Mouse (Mus musculus) embryonic facial prominence, embryonic 12.5 days (tissue): ENCODE measurements around the gene Plac1. TPM values are rescaled to one million over a fixed set of nuclear protein-coding genes. Genes with fewer than 3 reads are reported as not detected.
A peak's percentile ranks its signal among the peaks of the same experiment; 100 is the strongest.

Experiments used
- ATAC-seq: fragments of 200-750 bp; cut with Nextera tagmentation; 2 replicates; pipeline ENCODE4 v1.8.0; 2017; ENCODE audit not compliant: insufficient number of reproducible peaks, insufficient read depth, low FRiP score, low TSS enrichment
- H3K27ac ChIP-seq: fragments of 300-500 bp; sonication (generic); 2 replicates; pipeline ENCODE4 v1.5.1; 2016; ENCODE audit warnings: mild to moderate bottlenecking
- H3K27me3 ChIP-seq: fragments of 300-500 bp; sonication (generic); 2 replicates; pipeline ENCODE4 v1.6.1; 2016; ENCODE audit warnings: mild to moderate bottlenecking, moderate library complexity
- H3K36me3 ChIP-seq: fragments of 300-500 bp; sonication (generic); 2 replicates; pipeline ENCODE4 v1.6.1; 2016; ENCODE audit warnings: mild to moderate bottlenecking
- H3K4me1 ChIP-seq: fragments of 300-500 bp; sonication (generic); 2 replicates; pipeline ENCODE4 v1.6.1; 2016
- H3K4me2 ChIP-seq: fragments of 300-500 bp; sonication (generic); replicated peaks from 2 replicates; pipeline ENCODE4 v1.6.1; 2016; ENCODE audit warnings: mild to moderate bottlenecking, moderate library complexity
- H3K4me3 ChIP-seq: fragments of 300-500 bp; sonication (generic); 2 replicates; pipeline ENCODE4 v1.5.1; 2016; ENCODE audit warnings: mild to moderate bottlenecking
- H3K9ac ChIP-seq: fragments of 300-500 bp; sonication (generic); 2 replicates; pipeline ENCODE4 v1.6.1; 2016; ENCODE audit warnings: mild to moderate bottlenecking, moderate library complexity
- H3K9me3 ChIP-seq: fragments of 300-500 bp; sonication (generic); 2 replicates; pipeline ENCODE4 v1.6.1; 2016; ENCODE audit warnings: mild to moderate bottlenecking, moderate library complexity
- WGBS: fragments of 180-500 bp; shearing (Covaris S2); methylation state at CpG from one replicate; pipeline ENCODE4 v1.1.7; 2016; 5-methylcytosine and 5-hydroxymethylcytosine counted together
- polyA plus RNA-seq: library from polyadenylated mRNA; unstranded; fragments of >200 nt; fragmentation: Nextera tagmentation; extraction: Ambion mirVana; gene quantifications from 2 replicates; pipeline ENCODE4 v1.2.1, GENCODE M21; 2016

Plac1 gene
- polyA plus RNA-seq, 1 experiment from 2014 or later = 10.0 TPM

DNA sequence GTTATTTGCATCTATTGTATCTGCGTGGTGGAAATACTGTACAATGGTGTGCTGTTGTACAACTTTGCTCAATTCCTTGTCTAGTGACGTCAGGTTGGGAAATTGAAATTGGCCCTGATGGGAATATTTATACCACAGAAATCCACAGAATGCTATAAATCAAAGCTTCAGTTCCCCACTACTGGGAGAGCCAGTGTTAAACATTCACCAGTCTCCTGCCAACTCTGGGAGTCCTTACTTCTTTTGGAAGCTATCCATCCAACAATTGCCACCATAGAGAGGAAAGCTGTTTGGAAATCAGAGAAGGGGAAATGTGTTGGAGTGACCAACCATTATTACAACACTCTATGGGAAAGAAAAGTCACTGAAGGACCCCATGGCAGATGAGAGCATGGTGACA lies 100.3 kb downstream of the Plac1 start:
- H3K4me3 ChIP-seq = no peak overlapping the region
- 84% methylated on average over 2 of the region's 2 CpGs for WGBS
- H3K36me3 ChIP-seq = no peaks in the 10 kb centered on the region
- H3K9me3 ChIP-seq = no peaks in the 10 kb centered on the region
- H3K27me3 ChIP-seq = no peaks in the 10 kb centered on the region
- no peak overlapping the region for H3K4me2 ChIP-seq
- H3K27ac ChIP-seq = no peak overlapping the region
- no peak overlapping the region for H3K9ac ChIP-seq
- ATAC-seq = no peak
- H3K4me1 ChIP-seq = no peaks in the 10 kb centered on the region

DNA sequence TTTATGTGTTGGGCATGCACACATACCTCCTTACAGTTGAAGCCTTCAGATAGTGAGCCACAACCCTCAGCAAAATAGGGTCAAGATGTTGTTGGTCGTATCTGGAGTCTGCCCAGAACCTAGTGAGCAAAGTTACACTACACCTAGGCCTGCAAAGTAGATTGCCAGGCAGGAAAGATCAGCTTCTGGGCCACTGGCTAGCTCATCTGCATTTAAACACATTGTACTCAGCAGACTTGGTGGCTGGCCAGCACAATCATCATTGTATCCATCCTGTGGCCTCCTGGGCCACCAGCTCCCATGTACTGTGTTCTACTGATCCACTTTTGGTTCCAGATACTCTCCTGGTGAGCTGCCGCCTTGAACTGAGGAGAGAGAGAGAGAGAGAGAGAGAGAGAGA lies 102.8 kb downstream of the Plac1 start:
- no peak for ATAC-seq
- WGBS = 79% methylated on average over 2 of the region's 2 CpGs
- Histone ChIP-seq H3K4me1 (no peaks in the 10 kb centered on the region), H3K4me3 (no peak overlapping the region), H3K4me2 (no peak overlapping the region), H3K9ac (no peak overlapping the region), H3K27me3 (no peaks in the 10 kb centered on the region), H3K27ac (no peak overlapping the region), H3K36me3 (no peaks in the 10 kb centered on the region), H3K9me3 (no peaks in the 10 kb centered on the region)

DNA sequence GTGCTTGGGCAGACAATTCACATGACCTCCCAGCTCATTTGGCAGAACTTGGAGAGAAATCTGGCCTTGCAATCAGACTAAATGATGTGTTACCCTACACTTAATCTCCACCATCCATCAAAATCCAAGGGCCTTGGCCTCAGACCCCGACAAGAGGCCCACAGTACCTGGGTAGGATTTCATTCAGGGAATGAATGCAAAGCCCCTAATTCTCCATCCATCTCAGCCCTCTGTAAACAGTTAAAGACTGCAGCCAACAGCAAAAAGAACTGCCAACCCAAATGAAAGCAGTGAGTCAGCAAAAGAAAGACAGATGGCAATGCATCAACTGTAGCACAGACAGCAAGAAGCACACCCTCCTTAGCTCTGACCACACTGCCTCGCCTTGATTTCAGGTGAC lies 110.4 kb downstream of the Plac1 start:
- 48% methylated on average over 2 of the region's 2 CpGs for WGBS
- no peak overlapping the region for H3K4me3 ChIP-seq
- ATAC-seq = no peak
- no peak overlapping the region for H3K27ac ChIP-seq
- H3K9me3 ChIP-seq = no peaks in the 10 kb centered on the region
- no peak overlapping the region for H3K9ac ChIP-seq
- no peak overlapping the region for H3K4me2 ChIP-seq
- H3K27me3 ChIP-seq = no peaks in the 10 kb centered on the region
- no peaks in the 10 kb centered on the region for H3K36me3 ChIP-seq
- no peaks in the 10 kb centered on the region for H3K4me1 ChIP-seq

DNA sequence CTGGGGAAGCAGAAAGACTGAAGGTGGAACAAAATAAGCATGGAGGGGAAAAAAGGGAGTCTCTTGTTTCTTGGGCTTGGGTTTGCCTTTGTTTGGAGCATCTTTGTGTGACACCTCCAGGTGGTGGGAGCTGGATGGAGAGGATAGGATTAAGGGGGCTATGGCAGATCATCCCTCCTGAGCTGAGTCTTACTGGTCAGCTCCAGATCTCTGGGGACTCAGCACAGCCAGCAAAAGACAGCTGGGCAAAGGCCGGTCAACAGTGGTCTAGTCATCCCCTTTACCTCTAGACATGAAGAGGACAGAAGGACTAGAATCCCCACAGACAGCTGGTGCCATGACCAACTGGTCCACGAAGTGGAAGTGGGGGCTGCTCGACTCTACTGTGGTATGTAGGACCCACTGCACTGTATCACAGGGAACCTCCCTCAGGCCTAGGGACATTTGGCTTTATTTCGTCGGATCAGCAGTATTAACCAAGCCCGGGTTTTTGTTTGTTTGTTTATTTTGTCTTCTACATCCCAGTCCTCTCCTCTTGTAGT lies 113.3 kb downstream of the Plac1 start:
- 67% methylated on average over 6 of the region's 6 CpGs for WGBS
- Histone ChIP-seq H3K9ac (no peak overlapping the region), H3K27me3 (no peaks in the 10 kb centered on the region), H3K4me3 (no peak overlapping the region), H3K4me1 (no peaks in the 10 kb centered on the region), H3K9me3 (no peaks in the 10 kb centered on the region), H3K27ac (peak overlapping the region; percentile 67), H3K4me2 (no peak overlapping the region), H3K36me3 (no peaks in the 10 kb centered on the region)
- ATAC-seq = peak; percentile 56; the same call in 1 of the 2 replicates

DNA sequence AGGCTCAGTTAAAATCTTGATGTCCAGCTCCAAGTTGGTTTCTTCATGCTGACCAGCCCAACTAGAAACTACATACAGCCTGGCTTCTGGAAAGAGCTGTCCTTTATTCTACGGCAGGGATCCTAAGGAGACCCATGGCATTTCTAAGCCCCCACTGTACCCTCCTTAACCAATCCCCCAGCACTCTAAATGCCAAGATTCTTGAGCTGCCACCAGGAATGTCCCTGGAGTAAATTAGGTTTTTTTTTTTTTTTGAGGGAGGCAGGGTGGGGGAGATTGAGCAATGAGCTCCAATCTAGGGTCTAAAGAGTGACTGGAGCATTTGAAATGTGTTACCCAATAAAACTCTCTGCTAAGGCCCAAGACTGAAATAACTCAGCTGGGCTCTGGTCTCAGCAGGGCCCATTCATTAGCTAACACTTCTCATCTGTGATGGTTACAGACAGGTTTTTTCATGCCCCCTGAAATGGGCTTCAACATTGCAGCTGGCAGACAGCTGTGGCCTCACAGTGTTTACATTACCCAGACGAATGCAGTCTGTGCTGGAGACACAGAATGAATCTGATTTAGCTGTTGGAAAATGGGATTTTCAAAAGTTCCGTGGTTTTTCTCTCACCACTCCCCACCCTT lies 114.0 kb downstream of the Plac1 start:
- Histone ChIP-seq H3K36me3 (no peaks in the 10 kb centered on the region), H3K4me2 (no peak overlapping the region), H3K27me3 (no peaks in the 10 kb centered on the region), H3K9me3 (no peaks in the 10 kb centered on the region), H3K27ac (peak overlapping the region; percentile 74), H3K9ac (no peak overlapping the region), H3K4me3 (no peak overlapping the region), H3K4me1 (no peaks in the 10 kb centered on the region)
- WGBS = 25% methylated on average over 3 of the region's 3 CpGs
- peak; percentile 83 for ATAC-seq

DNA sequence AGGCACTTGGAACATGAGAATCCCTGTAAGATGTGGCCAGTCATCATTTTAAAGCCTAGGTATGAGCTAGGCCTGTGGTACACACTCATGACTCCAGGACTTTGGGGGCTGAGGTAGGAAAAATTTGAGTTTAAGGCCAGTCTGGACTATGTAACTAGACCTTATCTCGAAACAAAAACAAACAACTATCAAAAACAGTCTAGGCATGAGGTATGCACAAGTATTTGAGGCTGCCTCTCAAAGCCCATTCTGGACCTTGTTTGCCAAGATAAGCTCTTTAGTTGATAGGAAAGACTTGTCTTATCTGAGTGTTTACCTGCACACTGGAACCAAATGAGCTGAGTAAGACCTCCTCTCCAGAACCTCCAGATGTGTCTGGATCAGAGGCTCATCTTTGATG lies 116.3 kb downstream of the Plac1 start:
- no peaks in the 10 kb centered on the region for H3K27me3 ChIP-seq
- no peak overlapping the region for H3K9ac ChIP-seq
- H3K4me3 ChIP-seq = no peak overlapping the region
- H3K4me2 ChIP-seq = no peak overlapping the region
- no peaks in the 10 kb centered on the region for H3K36me3 ChIP-seq
- WGBS = 71% methylated on average over 1 of the region's 1 CpGs
- H3K9me3 ChIP-seq = no peaks in the 10 kb centered on the region
- peak overlapping the region; percentile 17; the same call in 1 of the 2 replicates for H3K27ac ChIP-seq
- ATAC-seq = no peak
- no peaks in the 10 kb centered on the region for H3K4me1 ChIP-seq

DNA sequence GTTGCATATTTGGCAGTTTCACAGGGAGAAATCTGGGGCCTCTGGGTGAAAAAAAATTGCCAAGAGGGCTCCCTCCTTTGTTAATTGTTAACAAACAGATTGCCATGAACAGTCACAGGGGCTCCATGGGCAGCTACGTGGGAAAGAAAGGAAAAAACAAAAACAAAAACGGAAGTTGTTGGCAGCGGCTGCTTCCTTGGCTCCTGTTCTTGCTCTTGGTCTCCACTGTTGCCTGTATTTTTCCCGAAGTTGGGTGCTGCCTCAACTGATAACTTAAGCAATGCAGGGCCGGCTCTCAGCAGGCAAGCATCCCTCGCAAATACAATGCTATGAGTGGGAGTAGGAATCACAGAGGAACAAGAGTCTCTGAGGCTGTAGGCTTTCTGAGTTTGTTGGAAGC lies 121.3 kb downstream of the Plac1 start:
- H3K27me3 ChIP-seq = no peaks in the 10 kb centered on the region
- no peaks in the 10 kb centered on the region for H3K9me3 ChIP-seq
- no peak overlapping the region for H3K4me2 ChIP-seq
- H3K9ac ChIP-seq = no peak overlapping the region
- no peak for ATAC-seq
- H3K27ac ChIP-seq = no peak overlapping the region
- 74% methylated on average over 6 of the region's 6 CpGs for WGBS
- H3K4me1 ChIP-seq = no peaks in the 10 kb centered on the region
- no peaks in the 10 kb centered on the region for H3K36me3 ChIP-seq
- no peak overlapping the region for H3K4me3 ChIP-seq

DNA sequence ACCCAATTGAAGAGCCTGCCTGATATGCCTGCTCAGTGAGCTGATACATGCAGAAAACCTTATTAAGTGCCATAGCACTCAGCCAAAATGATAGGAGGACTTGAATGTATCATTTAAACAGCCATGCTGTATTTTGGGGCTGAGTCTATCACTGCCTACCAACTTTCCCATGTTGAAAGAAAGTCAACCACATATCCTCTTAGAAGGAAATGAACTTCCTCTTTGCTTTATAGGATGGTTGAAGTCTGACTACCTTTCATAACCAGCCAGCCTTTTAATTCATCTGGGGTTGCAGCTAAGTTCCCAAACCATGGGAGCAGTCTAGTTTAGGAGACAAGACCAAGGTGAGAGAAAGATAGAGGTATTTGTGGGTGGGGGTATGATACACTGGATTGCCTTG lies 121.9 kb downstream of the Plac1 start:
- no peak overlapping the region for H3K27ac ChIP-seq
- H3K36me3 ChIP-seq = no peaks in the 10 kb centered on the region
- H3K9ac ChIP-seq = no peak overlapping the region
- no peak overlapping the region for H3K4me2 ChIP-seq
- ATAC-seq = no peak
- no peak overlapping the region for H3K4me3 ChIP-seq
- no peaks in the 10 kb centered on the region for H3K4me1 ChIP-seq
- H3K27me3 ChIP-seq = no peaks in the 10 kb centered on the region
- H3K9me3 ChIP-seq = no peaks in the 10 kb centered on the region

DNA sequence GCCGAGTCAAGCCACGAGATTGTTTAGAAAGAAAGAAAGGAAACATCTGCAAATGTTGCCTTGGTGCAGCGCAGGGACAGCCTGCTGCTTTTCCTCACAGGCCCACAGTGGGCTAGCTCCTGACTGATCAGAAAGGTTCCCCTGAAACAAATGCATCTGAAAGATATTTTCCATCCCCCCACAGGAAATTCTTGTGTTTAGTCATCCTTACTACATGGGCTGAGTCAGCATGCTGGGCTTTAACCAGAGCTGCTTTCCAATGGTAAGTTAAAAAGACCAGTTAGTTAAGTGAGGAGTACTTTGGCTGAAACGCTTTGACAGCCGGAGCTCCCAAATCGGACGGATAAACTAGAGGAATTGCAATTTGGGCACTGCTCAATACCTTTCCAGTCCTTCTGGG lies 124.9 kb downstream of the Plac1 start:
- H3K27ac ChIP-seq = no peak overlapping the region
- no peak overlapping the region for H3K9ac ChIP-seq
- WGBS = 65% methylated on average over 7 of the region's 7 CpGs
- no peaks in the 10 kb centered on the region for H3K9me3 ChIP-seq
- no peaks in the 10 kb centered on the region for H3K36me3 ChIP-seq
- no peaks in the 10 kb centered on the region for H3K27me3 ChIP-seq
- no peak overlapping the region for H3K4me2 ChIP-seq
- no peaks in the 10 kb centered on the region for H3K4me1 ChIP-seq
- H3K4me3 ChIP-seq = no peak overlapping the region
- ATAC-seq = no peak

DNA sequence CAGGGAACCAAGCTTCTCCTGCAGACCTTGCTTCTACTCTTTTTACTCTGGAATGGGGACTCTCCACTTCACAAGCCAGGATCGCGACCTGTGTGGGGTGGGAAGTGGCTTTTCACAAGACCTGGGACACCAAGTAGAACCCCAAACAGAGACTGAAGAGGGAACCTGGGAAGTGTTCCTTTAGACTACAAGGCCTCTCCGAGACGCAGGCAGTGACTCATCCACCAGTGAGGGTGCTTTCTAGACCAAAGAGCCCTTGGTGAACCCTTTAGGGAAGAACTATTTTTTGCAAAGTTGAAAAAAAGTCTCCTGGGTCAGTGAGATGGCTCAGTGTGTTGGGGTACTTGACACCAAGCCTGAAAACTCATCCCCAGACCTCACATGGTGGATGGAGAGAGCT lies 129.8 kb downstream of the Plac1 start:
- Histone ChIP-seq H3K27ac (no peak overlapping the region), H3K9ac (no peak overlapping the region), H3K4me1 (no peaks in the 10 kb centered on the region), H3K4me2 (no peak overlapping the region), H3K36me3 (no peaks in the 10 kb centered on the region), H3K9me3 (no peaks in the 10 kb centered on the region), H3K4me3 (no peak overlapping the region), H3K27me3 (no peaks in the 10 kb centered on the region)
- WGBS = 93% methylated on average over 4 of the region's 4 CpGs
- ATAC-seq = no peak

DNA sequence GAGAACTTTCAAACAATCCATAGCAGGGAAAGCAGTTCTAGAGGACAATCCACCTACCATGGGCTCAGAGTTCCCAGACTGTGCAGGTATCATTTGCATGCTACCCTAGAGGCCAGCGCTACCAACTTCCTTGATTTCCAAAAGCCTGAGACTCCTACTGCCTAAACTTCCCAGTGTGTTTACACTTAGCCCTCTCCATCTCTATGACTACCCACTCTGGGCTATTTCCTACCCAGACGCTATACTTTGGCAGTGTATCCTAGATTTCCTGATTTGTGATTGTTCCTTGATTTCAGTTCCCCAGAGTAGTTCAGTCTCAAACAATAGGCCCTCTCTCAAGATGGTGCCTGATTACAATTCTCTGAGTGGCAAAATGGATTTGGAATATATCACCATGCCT lies 132.8 kb downstream of the Plac1 start:
- WGBS = 76% methylated on average over 2 of the region's 2 CpGs

DNA sequence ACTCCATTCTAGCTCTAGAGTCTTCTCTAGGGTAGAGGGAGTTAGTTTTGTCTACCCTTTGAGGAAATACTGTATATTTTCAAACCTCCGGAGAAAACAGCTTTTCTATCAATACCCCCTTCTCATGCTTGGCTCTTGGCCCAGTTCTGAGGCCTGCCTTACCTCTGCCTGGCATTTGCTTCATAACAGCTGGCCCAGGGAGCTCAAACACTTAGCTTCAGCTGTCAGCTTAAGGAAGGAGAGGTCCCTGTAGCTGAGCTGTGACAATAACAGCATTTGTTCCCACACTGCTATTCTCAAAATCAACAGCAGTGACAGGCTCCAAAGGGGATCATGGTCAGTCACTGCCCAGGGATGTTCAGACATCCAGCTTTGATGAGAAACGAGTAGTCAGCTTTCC lies 138.7 kb downstream of the Plac1 start:
- H3K4me3 ChIP-seq = no peak overlapping the region
- H3K4me2 ChIP-seq = no peak overlapping the region
- no peak overlapping the region for H3K9ac ChIP-seq
- WGBS = 42% methylated on average over 2 of the region's 2 CpGs
- H3K9me3 ChIP-seq = no peaks in the 10 kb centered on the region
- H3K4me1 ChIP-seq = no peaks in the 10 kb centered on the region
- no peaks in the 10 kb centered on the region for H3K36me3 ChIP-seq
- ATAC-seq = no peak
- H3K27me3 ChIP-seq = no peaks in the 10 kb centered on the region
- H3K27ac ChIP-seq = no peak overlapping the region

More for the DNA sequence above, 132.8 kb downstream of the Plac1 start:
- no peaks in the 10 kb centered on the region for H3K4me1 ChIP-seq
- H3K9ac ChIP-seq = no peak overlapping the region
- H3K27me3 ChIP-seq = no peaks in the 10 kb centered on the region
- no peak overlapping the region for H3K4me2 ChIP-seq
- H3K27ac ChIP-seq = no peak overlapping the region
- H3K9me3 ChIP-seq = no peaks in the 10 kb centered on the region
- H3K4me3 ChIP-seq = no peak overlapping the region
- H3K36me3 ChIP-seq = no peaks in the 10 kb centered on the region
- ATAC-seq = no peak
